Mouse (Mus musculus): Measurements from ENCODE around the gene Gpam.

GRCm38 (mm10) chr19:55159826-55160225 lies 32.8 kb upstream of the Gpam start:
- TF ChIP-seq MXI1 (IDR thresholded peaks at IDR 0.05; ENCODE audit: low read depth, low read length) (no peak), ZNF384 (IDR thresholded peaks at IDR 0.05; ENCODE audit: low read depth, low read length) (no peak), POLR2A (IDR thresholded peaks at IDR 0.05; ENCODE audit: low read depth, low read length) (no peak)
